Mouse (Mus musculus): ENCODE results near the gene Fndc1. TPM values are rescaled to one million over a fixed set of nuclear protein-coding genes. Genes with fewer than 3 reads are reported as not detected.

Fndc1 gene
- not detected in 2 replicates for polyA plus RNA-seq (2012)

- no peaks in the 10 kb centered on the region for H3K4me1 ChIP-seq (ENCODE audit: control insufficient read depth)
- H3K27me3 ChIP-seq (ENCODE audit: control insufficient read depth), result peaks cover 26% of the 10 kb centered on the region
- H3K36me3 ChIP-seq (ENCODE audit: control insufficient read depth), result no peaks in the 10 kb centered on the region
- no peak for TF ChIP-seq TAL1 (IDR thresholded peaks at IDR 0.05; ENCODE audit: low read length)
- no peak for TF ChIP-seq GATA1 (IDR thresholded peaks at IDR 0.05; ENCODE audit: low read length)
- no peak within 1 kb of the TSS for H3K4me3 ChIP-seq (replicated peaks)
- H3K9me3 ChIP-seq (ENCODE audit: control insufficient read depth, low read length), result no peaks in the 10 kb centered on the region
Measured at GRCm38 (mm10) chr17:7826819-7827515, at the start of gene Fndc1. TSS of gene Fndc1 (minus strand) at chr17:7827302.

GRCm38 (mm10) chr17:7876541-7876940 lies 49.4 kb upstream of the Fndc1 start:
- Histone ChIP-seq H3K4me1 (ENCODE audit: control insufficient read depth) (no peaks in the 10 kb centered on the region), H3K4me3 (replicated peaks) (no peak overlapping the region), H3K36me3 (ENCODE audit: control insufficient read depth) (no peaks in the 10 kb centered on the region), H3K27me3 (ENCODE audit: control insufficient read depth) (no peaks in the 10 kb centered on the region), H3K9me3 (ENCODE audit: control insufficient read depth, low read length) (no peaks in the 10 kb centered on the region)
- TF ChIP-seq TAL1 (IDR thresholded peaks at IDR 0.05; ENCODE audit: low read length) (no peak), GATA1 (IDR thresholded peaks at IDR 0.05; ENCODE audit: low read length) (no peak)

- H3K4me1 ChIP-seq (ENCODE audit: control insufficient read depth), result no peaks in the 10 kb centered on the region
- no peaks in the 10 kb centered on the region for H3K27me3 ChIP-seq (ENCODE audit: control insufficient read depth)
- no peaks in the 10 kb centered on the region for H3K36me3 ChIP-seq (ENCODE audit: control insufficient read depth)
- no peak overlapping the region for H3K4me3 ChIP-seq (replicated peaks)
- no peaks in the 10 kb centered on the region for H3K9me3 ChIP-seq (ENCODE audit: control insufficient read depth, low read length)
- no peak for TF ChIP-seq GATA1 (IDR thresholded peaks at IDR 0.05; ENCODE audit: low read length)
- TF ChIP-seq TAL1 (IDR thresholded peaks at IDR 0.05; ENCODE audit: low read length), result no peak
Measured at GRCm38 (mm10) chr17:7875941-7876461, 48.9 kb upstream of the Fndc1 start.

GRCm38 (mm10) chr17:7874776-7875531 lies 47.9 kb upstream of the Fndc1 start:
- TF ChIP-seq GATA1 (IDR thresholded peaks at IDR 0.05; ENCODE audit: low read length) (no peak), TAL1 (IDR thresholded peaks at IDR 0.05; ENCODE audit: low read length) (no peak)
- no peaks in the 10 kb centered on the region for H3K36me3 ChIP-seq (ENCODE audit: control insufficient read depth)
- H3K9me3 ChIP-seq (ENCODE audit: control insufficient read depth, low read length), result no peaks in the 10 kb centered on the region
- no peak overlapping the region for H3K4me3 ChIP-seq (replicated peaks)
- no peaks in the 10 kb centered on the region for H3K4me1 ChIP-seq (ENCODE audit: control insufficient read depth)
- H3K27me3 ChIP-seq (ENCODE audit: control insufficient read depth), result no peaks in the 10 kb centered on the region

- Histone ChIP-seq H3K4me3 (replicated peaks) (no peak overlapping the region), H3K36me3 (ENCODE audit: control insufficient read depth) (no peaks in the 10 kb centered on the region), H3K4me1 (ENCODE audit: control insufficient read depth) (no peaks in the 10 kb centered on the region), H3K27me3 (ENCODE audit: control insufficient read depth) (no peaks in the 10 kb centered on the region), H3K9me3 (ENCODE audit: control insufficient read depth, low read length) (no peaks in the 10 kb centered on the region)
- TF ChIP-seq GATA1 (IDR thresholded peaks at IDR 0.05; ENCODE audit: low read length), result no peak
- no peak for TF ChIP-seq TAL1 (IDR thresholded peaks at IDR 0.05; ENCODE audit: low read length)
Measured at GRCm38 (mm10) chr17:7873382-7873781, 46.3 kb upstream of the Fndc1 start.

DNA sequence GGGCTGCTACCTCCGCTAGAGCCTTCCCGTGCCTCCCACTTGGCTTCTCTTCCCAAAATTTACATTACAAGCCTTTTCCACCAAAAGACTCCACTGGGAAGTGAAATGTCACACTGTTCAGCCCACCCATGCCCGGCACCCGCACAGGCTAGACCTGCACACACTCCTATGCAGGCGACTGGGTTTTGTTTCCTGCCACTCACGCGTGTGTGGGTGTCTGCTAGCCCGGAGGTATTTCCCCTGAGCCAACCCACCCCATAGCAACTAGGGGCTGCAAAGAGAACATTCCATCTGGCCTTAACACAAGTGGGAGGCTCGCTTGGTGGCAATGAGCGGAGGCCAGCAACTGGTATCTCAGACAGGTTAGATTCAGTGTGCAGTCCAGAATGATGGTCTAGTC lies 44.7 kb upstream of the Fndc1 start:
- TF ChIP-seq GATA1 (IDR thresholded peaks at IDR 0.05; ENCODE audit: low read length), result no peak
- no peak for TF ChIP-seq TAL1 (IDR thresholded peaks at IDR 0.05; ENCODE audit: low read length)
- Histone ChIP-seq H3K9me3 (ENCODE audit: control insufficient read depth, low read length) (no peaks in the 10 kb centered on the region), H3K4me1 (ENCODE audit: control insufficient read depth) (no peaks in the 10 kb centered on the region), H3K36me3 (ENCODE audit: control insufficient read depth) (no peaks in the 10 kb centered on the region), H3K4me3 (replicated peaks) (no peak overlapping the region), H3K27me3 (ENCODE audit: control insufficient read depth) (no peaks in the 10 kb centered on the region)

DNA sequence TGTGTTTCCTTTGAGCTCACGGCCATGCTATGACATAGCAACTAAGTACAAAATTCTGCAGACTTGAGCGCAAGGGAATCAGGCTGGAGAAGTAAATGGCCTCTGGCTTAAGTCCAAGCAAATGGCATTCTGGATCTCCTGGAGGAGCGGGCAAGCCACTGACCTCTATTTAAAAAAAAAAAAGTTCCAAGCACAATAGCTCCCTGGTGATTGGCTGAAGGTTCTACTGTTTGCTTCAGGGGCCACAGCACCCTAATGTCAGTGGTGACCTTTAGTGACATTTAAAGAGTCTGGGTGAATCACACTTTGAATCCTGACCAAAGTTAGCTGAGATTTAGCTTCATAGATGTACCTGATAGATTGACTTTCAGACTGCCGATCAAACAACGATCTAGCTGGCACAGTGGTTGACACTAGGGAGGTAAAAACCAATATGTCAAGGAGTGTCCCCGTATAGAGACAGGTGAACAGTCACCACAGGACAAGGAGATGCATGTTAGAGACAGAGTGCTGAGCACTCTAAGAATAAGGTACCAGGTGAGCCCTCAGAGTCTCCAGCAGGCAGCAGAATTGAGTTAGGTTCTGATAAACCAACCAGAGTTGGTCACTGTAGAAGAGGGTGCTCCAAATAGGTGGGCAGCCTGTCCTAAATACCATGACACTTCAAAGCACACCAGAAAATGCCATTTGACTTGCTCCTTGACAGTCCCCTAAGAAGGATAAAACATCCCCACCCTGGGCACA lies 43.9 kb upstream of the Fndc1 start:
- H3K36me3 ChIP-seq (ENCODE audit: control insufficient read depth), result no peaks in the 10 kb centered on the region
- no peaks in the 10 kb centered on the region for H3K4me1 ChIP-seq (ENCODE audit: control insufficient read depth)
- no peak overlapping the region for H3K4me3 ChIP-seq (replicated peaks)
- H3K27me3 ChIP-seq (ENCODE audit: control insufficient read depth), result no peaks in the 10 kb centered on the region
- H3K9me3 ChIP-seq (ENCODE audit: control insufficient read depth, low read length), result no peaks in the 10 kb centered on the region
- TF ChIP-seq TAL1 (IDR thresholded peaks at IDR 0.05; ENCODE audit: low read length) (no peak), GATA1 (IDR thresholded peaks at IDR 0.05; ENCODE audit: low read length) (no peak)

DNA sequence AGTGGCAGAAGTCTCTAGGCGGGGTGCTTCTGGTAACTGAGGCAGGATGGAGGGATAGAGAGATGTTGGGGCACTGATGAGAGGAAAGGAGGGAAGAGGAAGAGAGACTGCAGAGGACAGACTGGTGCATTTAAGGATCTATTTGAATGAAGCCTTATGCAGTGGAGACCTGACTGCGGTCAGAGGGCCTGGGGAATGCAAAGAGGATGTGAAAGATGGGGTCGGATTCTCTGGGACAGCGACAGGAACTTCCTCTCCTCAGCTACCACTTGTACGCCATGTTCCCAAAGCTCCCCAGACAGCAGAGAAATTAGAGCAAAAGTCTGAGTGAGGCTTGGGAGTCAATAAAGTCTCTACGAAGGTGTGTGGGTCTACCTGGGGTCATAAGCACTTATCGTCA lies 42.0 kb upstream of the Fndc1 start:
- TF ChIP-seq TAL1 (IDR thresholded peaks at IDR 0.05; ENCODE audit: low read length), result no peak
- TF ChIP-seq GATA1 (IDR thresholded peaks at IDR 0.05; ENCODE audit: low read length), result no peak
- no peaks in the 10 kb centered on the region for H3K4me1 ChIP-seq (ENCODE audit: control insufficient read depth)
- no peaks in the 10 kb centered on the region for H3K36me3 ChIP-seq (ENCODE audit: control insufficient read depth)
- no peaks in the 10 kb centered on the region for H3K27me3 ChIP-seq (ENCODE audit: control insufficient read depth)
- no peak overlapping the region for H3K4me3 ChIP-seq (replicated peaks)
- H3K9me3 ChIP-seq (ENCODE audit: control insufficient read depth, low read length), result no peaks in the 10 kb centered on the region

- TF ChIP-seq TAL1 (IDR thresholded peaks at IDR 0.05; ENCODE audit: low read length) (no peak), GATA1 (IDR thresholded peaks at IDR 0.05; ENCODE audit: low read length) (no peak)
- no peak overlapping the region for H3K4me3 ChIP-seq (replicated peaks)
Measured at GRCm38 (mm10) chr17:7868631-7869030, 41.5 kb upstream of the Fndc1 start.

More at GRCm38 (mm10) chr17:7868631-7869030, 41.5 kb upstream of the Fndc1 start:
- H3K4me1 ChIP-seq (ENCODE audit: control insufficient read depth), result no peaks in the 10 kb centered on the region
- no peaks in the 10 kb centered on the region for H3K27me3 ChIP-seq (ENCODE audit: control insufficient read depth)
- no peaks in the 10 kb centered on the region for H3K9me3 ChIP-seq (ENCODE audit: control insufficient read depth, low read length)
- no peaks in the 10 kb centered on the region for H3K36me3 ChIP-seq (ENCODE audit: control insufficient read depth)

All from erythroblast, embryonic 14.5 days (primary cell).